Mouse (Mus musculus) testis, adult 2 months (tissue): Measurements from ENCODE around the gene Srd5a1.

Source experiments
- CTCF ChIP-seq: fragments of 200-500 bp; IDR thresholded peaks from 2 replicates; pipeline ENCODE4 v1.5.1; 2012; ENCODE audit warnings: low read depth, mild to moderate bottlenecking, inconsistent platforms, low read length, moderate library complexity; ENCODE audit not compliant: control insufficient read depth, insufficient read depth, insufficient replicate concordance
- POLR2A ChIP-seq: fragments of 200-500 bp; IDR thresholded peaks from 2 replicates; pipeline ENCODE4 v1.6.1; 2012; ENCODE audit warnings: low read depth, mild to moderate bottlenecking, inconsistent platforms, low read length, moderate library complexity; ENCODE audit not compliant: control insufficient read depth

- no peak for TF ChIP-seq CTCF
- TF ChIP-seq POLR2A: no peak
Observed at GRCm38 (mm10) chr13:69541209-69541608, 70.0 kb downstream of the Srd5a1 start.
